Mouse (Mus musculus) embryonic fibroblast, embryonic 13.5 days (primary cell): ENCODE data around the gene Lzts2. TPM values are rescaled to one million over a fixed set of nuclear protein-coding genes. Genes with fewer than 3 reads are reported as not detected.
A peak's percentile ranks its signal among the peaks of the same experiment; 100 is the strongest.
"Not testable (repeated sequence)": the region's sequence is repeated elsewhere in the genome, so short reads cannot be mapped to it uniquely, and the experiment has no call there.

Source experiments
- H3K27ac ChIP-seq: 2 replicates; pipeline ENCODE4 v1.5.1; 2012; ENCODE audit warnings: low read length, control low read depth, inconsistent platforms; ENCODE audit not compliant: insufficient read depth
- H3K4me1 ChIP-seq: 2 replicates; pipeline ENCODE4 v1.6.1; 2011; ENCODE audit warnings: low read length; ENCODE audit not compliant: control insufficient read depth, insufficient read depth
- H3K4me3 ChIP-seq: 2 replicates; pipeline ENCODE4 v1.5.1; 2011; ENCODE audit warnings: mild to moderate bottlenecking, control low read depth, low read length; ENCODE audit not compliant: insufficient read depth
- CTCF ChIP-seq: IDR thresholded peaks from 2 replicates; pipeline ENCODE4 v1.5.1; 2011; ENCODE audit warnings: mild to moderate bottlenecking, control low read depth, low read length, moderate library complexity, borderline replicate concordance; ENCODE audit not compliant: insufficient read depth
- POLR2A ChIP-seq: IDR thresholded peaks from 2 replicates; pipeline ENCODE4 v1.6.1; 2011; ENCODE audit warnings: low read depth, mild to moderate bottlenecking, control low read depth, low read length, moderate library complexity
- polyA plus RNA-seq: library from polyadenylated mRNA; stranded (reverse); fragments of >200 nt; gene quantifications from 2 replicates; pipeline ENCODE4 v1.2.4, GENCODE M21; 2011; ENCODE audit warnings: low read depth; ENCODE audit not compliant: missing spikeins, insufficient read length

Gene Lzts2
- polyA plus RNA-seq, 1 experiment, result 54.1 TPM

GRCm38 (mm10) chr19:45036867-45037266 is 22.7 kb downstream of the Lzts2 start:
- no peaks in the 10 kb centered on the region for H3K4me1 ChIP-seq
- H3K4me3 ChIP-seq, result no peak overlapping the region
- no peak overlapping the region for H3K27ac ChIP-seq
- TF ChIP-seq CTCF (peak; percentile 60; the same call in 1 of the 2 replicates), POLR2A (no peak)

DNA sequence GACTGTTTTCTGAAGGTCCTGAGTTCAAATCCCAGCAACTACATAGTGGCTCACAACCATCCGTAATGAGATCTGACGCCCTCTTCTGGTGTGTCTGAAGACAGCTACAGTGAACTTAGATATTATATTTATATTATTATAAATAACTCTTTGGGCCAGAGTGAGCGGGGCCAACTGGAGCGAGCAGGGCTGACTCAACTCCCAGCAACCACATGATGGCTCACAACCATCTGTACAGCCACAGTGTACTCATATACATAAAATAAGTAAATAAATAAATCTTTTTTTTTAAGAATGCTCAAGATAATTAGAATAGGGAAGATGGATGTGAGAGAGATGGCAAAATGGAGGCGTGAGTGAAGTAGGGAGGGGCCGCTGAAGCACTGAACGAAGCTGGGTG is 24.0 kb downstream of the Lzts2 start:
- not testable (repeated sequence) for H3K4me1 ChIP-seq, H3K27ac ChIP-seq, H3K4me3 ChIP-seq

- TF ChIP-seq POLR2A (no peak), CTCF (no peak)
- Histone ChIP-seq H3K4me1 (no peaks in the 10 kb centered on the region), H3K27ac (no peak overlapping the region), H3K4me3 (no peak overlapping the region)
Observed at GRCm38 (mm10) chr19:45040214-45040613, 26.0 kb downstream of the Lzts2 start.

- H3K27ac ChIP-seq, result no peak overlapping the region
- H3K4me1 ChIP-seq, result peaks cover 5% of the 10 kb centered on the region; the same call in 1 of the 2 replicates
- no peak overlapping the region for H3K4me3 ChIP-seq
- TF ChIP-seq POLR2A (no peak), CTCF (no peak)
Observed at GRCm38 (mm10) chr19:45044389-45044927, 30.2 kb downstream of the Lzts2 start.

DNA sequence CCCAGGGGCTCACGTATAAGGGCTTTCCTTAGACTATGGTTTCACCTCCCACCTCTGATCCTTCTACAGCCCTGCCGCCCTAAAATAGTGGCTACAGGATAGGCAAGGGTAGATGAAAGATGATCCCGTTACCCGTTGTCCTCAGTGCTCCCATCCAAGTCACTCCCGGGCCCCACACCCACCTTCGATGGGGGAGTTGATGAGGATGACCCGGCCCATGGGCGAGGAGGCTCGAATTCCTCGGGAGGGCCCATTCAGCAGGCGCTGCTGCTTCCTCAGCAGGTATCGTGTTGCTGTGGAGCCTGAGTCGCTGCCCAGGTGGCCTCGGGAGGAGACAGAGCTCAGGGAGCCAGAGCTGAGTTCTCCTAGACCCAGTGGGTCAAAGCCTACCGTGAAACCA is 31.0 kb downstream of the Lzts2 start:
- Histone ChIP-seq H3K27ac (no peak overlapping the region), H3K4me3 (no peak overlapping the region), H3K4me1 (peaks cover 9% of the 10 kb centered on the region; the same call in 1 of the 2 replicates)
- TF ChIP-seq CTCF (no peak), POLR2A (no peak)

GRCm38 (mm10) chr19:45045651-45046050 is 31.4 kb downstream of the Lzts2 start, which contains the start of gene Pdzd7:
Pdzd7 (minus strand) TSS chr19:45045717.
- H3K27ac ChIP-seq, result no peak within 1 kb of the TSS
- no peak for TF ChIP-seq POLR2A
- TF ChIP-seq CTCF, result no peak

GRCm38 (mm10) chr19:45046523-45047321 is 32.5 kb downstream of the Lzts2 start:
- peak overlapping the region; percentile 98 for H3K27ac ChIP-seq
- peak overlapping the region; percentile 69 for H3K4me3 ChIP-seq

More at GRCm38 (mm10) chr19:45045651-45046050, 31.4 kb downstream of the Lzts2 start, which contains the start of gene Pdzd7:
- Histone ChIP-seq H3K4me1 (peaks cover 9% of the 10 kb centered on the region; the same call in 1 of the 2 replicates), H3K4me3 (peak within 1 kb of the TSS; percentile 69)

DNA sequence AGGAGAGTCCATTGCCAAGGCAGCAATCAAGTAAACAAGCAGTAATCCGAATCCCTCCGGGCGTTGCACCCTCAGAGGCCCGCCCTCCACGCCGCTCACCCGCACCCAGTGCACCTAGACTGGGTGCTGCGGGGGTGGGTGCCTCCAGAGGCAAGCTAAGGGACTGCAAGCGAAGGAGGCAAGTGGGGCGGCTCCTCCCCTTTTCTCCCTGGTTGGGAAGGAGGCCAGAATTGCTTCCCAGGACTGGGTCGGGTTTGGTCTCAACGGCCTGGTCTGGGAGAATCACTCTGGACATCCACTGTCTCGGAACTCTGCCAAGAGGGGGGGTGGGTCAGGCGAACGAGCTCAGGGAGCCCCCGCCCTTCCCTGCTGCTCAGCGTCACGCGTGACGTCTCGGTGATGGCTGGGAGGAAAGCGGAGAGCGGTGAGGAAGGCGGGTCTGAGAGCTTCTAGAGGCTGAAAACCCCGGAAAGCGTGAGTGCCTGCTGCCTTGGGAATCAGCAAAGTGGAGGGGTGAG is 33.3 kb downstream of the Lzts2 start, which contains the start of gene Sfxn3:
TSS of gene Sfxn3 (plus strand) at position 87 of the 518 bp plus-strand sequence.
- Histone ChIP-seq H3K4me1 (peaks cover 9% of the 10 kb centered on the region; the same call in 1 of the 2 replicates), H3K4me3 (peak within 1 kb of the TSS; percentile 69), H3K27ac (peak within 1 kb of the TSS; percentile 98)
- TF ChIP-seq CTCF (peak; percentile 21; the same call in 1 of the 2 replicates), POLR2A (peak; percentile 82)

More at GRCm38 (mm10) chr19:45046523-45047321, 32.5 kb downstream of the Lzts2 start:
- TF ChIP-seq CTCF, result no peak
- TF ChIP-seq POLR2A, result peak; percentile 27; the same call in 1 of the 2 replicates
- peaks cover 9% of the 10 kb centered on the region; the same call in 1 of the 2 replicates for H3K4me1 ChIP-seq

DNA sequence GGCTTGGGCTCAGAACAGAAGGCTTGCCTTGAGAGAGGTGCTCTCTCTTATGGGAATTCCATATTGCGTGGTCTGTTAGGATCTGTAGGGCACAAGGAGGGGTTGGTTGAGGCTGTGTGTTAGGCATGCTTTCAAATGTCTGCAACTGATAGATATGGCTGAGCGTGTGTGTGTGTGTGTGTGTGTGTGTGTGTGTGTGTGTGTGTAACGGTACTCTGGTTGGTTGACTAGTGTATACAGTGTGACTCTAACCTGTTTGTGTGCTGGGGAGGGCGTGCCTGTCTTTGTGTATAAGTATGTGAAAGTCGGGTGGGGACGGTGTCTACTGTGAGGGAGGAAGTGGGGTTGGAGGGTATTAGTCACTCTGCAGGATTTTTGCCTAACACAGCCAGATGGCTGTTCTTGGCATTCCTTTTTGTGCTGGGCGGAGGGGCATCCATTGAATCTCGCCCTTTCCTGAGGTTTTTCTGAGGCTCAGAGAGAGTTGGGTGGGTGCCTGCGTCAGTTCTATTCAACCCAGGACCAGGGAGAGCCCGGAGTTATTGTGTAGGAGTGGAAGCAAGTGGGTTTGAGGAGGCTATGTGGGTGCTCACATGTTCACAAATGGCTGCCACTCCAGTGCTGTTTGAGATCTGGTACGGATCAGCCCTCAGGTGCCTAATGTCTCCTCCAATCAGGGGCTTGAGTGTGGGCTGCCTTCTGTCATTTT is 33.9 kb downstream of the Lzts2 start:
- TF ChIP-seq CTCF (no peak), POLR2A (peak; percentile 50; the same call in 1 of the 2 replicates)
- Histone ChIP-seq H3K4me3 (peak overlapping the region; percentile 69), H3K4me1 (peaks cover 9% of the 10 kb centered on the region; the same call in 1 of the 2 replicates), H3K27ac (peak overlapping the region; percentile 98)
